Mouse (Mus musculus): ENCODE data around the gene Coa7.

DNA sequence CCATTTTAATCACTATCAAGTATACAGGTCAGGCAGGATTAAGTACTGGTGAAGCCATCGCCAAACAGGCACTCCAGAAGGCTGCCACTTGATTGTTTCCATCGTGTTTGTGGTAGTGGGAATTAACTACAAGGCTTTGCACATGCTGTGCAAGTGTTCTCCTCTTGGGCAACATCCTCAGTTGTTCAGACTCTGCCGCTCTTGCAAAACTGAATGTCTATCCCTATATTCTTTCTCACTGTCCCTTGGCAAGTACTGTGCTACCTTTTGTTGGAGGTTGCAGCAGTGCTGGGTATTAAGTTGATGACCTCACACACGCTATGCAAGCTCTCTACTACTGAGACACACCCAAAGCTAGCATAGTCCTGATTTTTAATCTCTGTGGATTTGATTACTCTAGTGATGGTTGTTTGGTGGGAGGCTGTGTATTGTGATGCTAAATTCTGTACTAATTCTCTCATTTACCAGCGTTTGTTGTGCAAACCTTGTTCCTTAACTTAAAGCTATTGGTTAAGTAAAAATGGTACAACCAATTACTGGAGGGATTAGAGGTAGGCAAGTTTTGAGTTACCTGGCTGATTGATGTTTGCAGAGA, 25.5 kb upstream of the Coa7 start:
- no peak for TF ChIP-seq GATA1 (IDR thresholded peaks at IDR 0.05; ENCODE audit: low read length)
- no peak for TF ChIP-seq TAL1 (IDR thresholded peaks at IDR 0.05; ENCODE audit: low read length)

All from erythroblast, embryonic 14.5 days (primary cell).